Mouse (Mus musculus): ENCODE data around the gene Gramd1c. TPM values are rescaled to one million over a fixed set of nuclear protein-coding genes. Genes with fewer than 3 reads are reported as not detected.

The Gramd1c gene
- 0.06 TPM for polyA plus RNA-seq (2012; fragmentation: generic; extraction: Trizol)
- long read RNA-seq, experiment 1: 0 reads
- long read RNA-seq, experiment 2, partial matches to known transcripts: 0 of 2 reads
- long read RNA-seq, experiment 2, other reads (novel, unspliced or antisense): 1 of 2 reads

GRCm38 (mm10) chr16:44063025-44063894 lies at the start of gene Gramd1c:
TSS of gene Gramd1c (minus strand) at chr16:44063345.
- Histone ChIP-seq H3K4me3 (ENCODE audit: insufficient read depth, poor library complexity, severe bottlenecking) (no peak within 1 kb of the TSS), H3K79me3 (ENCODE audit: low read depth) (no peaks in the 10 kb centered on the region)

GRCm38 (mm10) chr16:44109002-44109401 lies 45.9 kb upstream of the Gramd1c start:
- Histone ChIP-seq H3K4me3 (ENCODE audit: insufficient read depth, poor library complexity, severe bottlenecking) (no peak overlapping the region), H3K79me3 (ENCODE audit: low read depth) (no peaks in the 10 kb centered on the region), H3K36me3 (ENCODE audit: control insufficient read depth, insufficient read depth) (peaks cover 44% of the 10 kb centered on the region), H3K79me2 (ENCODE audit: control insufficient read depth, insufficient read depth) (no peaks in the 10 kb centered on the region), H3ac (ENCODE audit: control insufficient read depth, insufficient read length, low read depth) (no peak overlapping the region), H3K27me3 (ENCODE audit: control insufficient read depth, insufficient read depth, insufficient read length) (no peaks in the 10 kb centered on the region)
- no peak for TF ChIP-seq MYOD1 (IDR thresholded peaks at IDR 0.05; ENCODE audit: control insufficient read depth, insufficient read length, low read depth)
- no peak for TF ChIP-seq CTCF (IDR thresholded peaks at IDR 0.05; ENCODE audit: control insufficient read depth, insufficient read depth, insufficient read length)
- no peak for TF ChIP-seq MAX (IDR thresholded peaks at IDR 0.05)
- TF ChIP-seq FOSL1 (IDR thresholded peaks at IDR 0.05; ENCODE audit: insufficient read depth, low read length, poor library complexity, severe bottlenecking): no peak
- no peak for TF ChIP-seq USF1 (IDR thresholded peaks at IDR 0.05; ENCODE audit: low read depth)
- no peak for TF ChIP-seq MYOG (IDR thresholded peaks at IDR 0.05; ENCODE audit: control insufficient read depth, extremely low read depth, insufficient read length)
- TF ChIP-seq CEBPB (IDR thresholded peaks at IDR 0.05; ENCODE audit: low read depth): no peak

More at GRCm38 (mm10) chr16:44063025-44063894, at the start of gene Gramd1c:
- no peaks in the 10 kb centered on the region for H3K27me3 ChIP-seq (ENCODE audit: control insufficient read depth, insufficient read depth, insufficient read length)
- no peaks in the 10 kb centered on the region for H3K79me2 ChIP-seq (ENCODE audit: control insufficient read depth, insufficient read depth)
- TF ChIP-seq FOSL1 (IDR thresholded peaks at IDR 0.05; ENCODE audit: insufficient read depth, low read length, poor library complexity, severe bottlenecking): no peak
- TF ChIP-seq CTCF (IDR thresholded peaks at IDR 0.05; ENCODE audit: control insufficient read depth, insufficient read depth, insufficient read length): peak; percentile 16
- no peaks in the 10 kb centered on the region for H3K36me3 ChIP-seq (ENCODE audit: control insufficient read depth, insufficient read depth)
- H3ac ChIP-seq (ENCODE audit: control insufficient read depth, insufficient read length, low read depth): peak within 1 kb of the TSS; percentile 37

- no peaks in the 10 kb centered on the region for H3K27me3 ChIP-seq (ENCODE audit: control insufficient read depth, insufficient read depth, insufficient read length)
- no peak overlapping the region for H3K4me3 ChIP-seq (ENCODE audit: insufficient read depth, poor library complexity, severe bottlenecking)
- no peak overlapping the region for H3ac ChIP-seq (ENCODE audit: control insufficient read depth, insufficient read length, low read depth)
- H3K79me2 ChIP-seq (ENCODE audit: control insufficient read depth, insufficient read depth): no peaks in the 10 kb centered on the region
- TF ChIP-seq CTCF (IDR thresholded peaks at IDR 0.05; ENCODE audit: control insufficient read depth, insufficient read depth, insufficient read length): no peak
- no peak for TF ChIP-seq MAX (IDR thresholded peaks at IDR 0.05)
- no peak for TF ChIP-seq MYOD1 (IDR thresholded peaks at IDR 0.05; ENCODE audit: control insufficient read depth, insufficient read length, low read depth)
- TF ChIP-seq MYOG (IDR thresholded peaks at IDR 0.05; ENCODE audit: control insufficient read depth, extremely low read depth, insufficient read length): no peak
- no peak for TF ChIP-seq USF1 (IDR thresholded peaks at IDR 0.05; ENCODE audit: low read depth)
- no peak for TF ChIP-seq FOSL1 (IDR thresholded peaks at IDR 0.05; ENCODE audit: insufficient read depth, low read length, poor library complexity, severe bottlenecking)
- TF ChIP-seq CEBPB (IDR thresholded peaks at IDR 0.05; ENCODE audit: low read depth): no peak
- no peaks in the 10 kb centered on the region for H3K79me3 ChIP-seq (ENCODE audit: low read depth)
- H3K36me3 ChIP-seq (ENCODE audit: control insufficient read depth, insufficient read depth): peaks cover 49% of the 10 kb centered on the region
These were observed 42.1 kb upstream of the Gramd1c start for GRCm38 (mm10) chr16:44105211-44105610.

- Histone ChIP-seq H3K36me3 (ENCODE audit: control insufficient read depth, insufficient read depth) (peaks cover 46% of the 10 kb centered on the region), H3ac (ENCODE audit: control insufficient read depth, insufficient read length, low read depth) (no peak overlapping the region), H3K79me2 (ENCODE audit: control insufficient read depth, insufficient read depth) (no peaks in the 10 kb centered on the region), H3K27me3 (ENCODE audit: control insufficient read depth, insufficient read depth, insufficient read length) (no peaks in the 10 kb centered on the region), H3K4me3 (ENCODE audit: insufficient read depth, poor library complexity, severe bottlenecking) (no peak overlapping the region), H3K79me3 (ENCODE audit: low read depth) (no peaks in the 10 kb centered on the region)
- TF ChIP-seq USF1 (IDR thresholded peaks at IDR 0.05; ENCODE audit: low read depth) (no peak), FOSL1 (IDR thresholded peaks at IDR 0.05; ENCODE audit: insufficient read depth, low read length, poor library complexity, severe bottlenecking) (no peak), CTCF (IDR thresholded peaks at IDR 0.05; ENCODE audit: control insufficient read depth, insufficient read depth, insufficient read length) (no peak), CEBPB (IDR thresholded peaks at IDR 0.05; ENCODE audit: low read depth) (no peak), MYOG (IDR thresholded peaks at IDR 0.05; ENCODE audit: control insufficient read depth, extremely low read depth, insufficient read length) (no peak), MYOD1 (IDR thresholded peaks at IDR 0.05; ENCODE audit: control insufficient read depth, insufficient read length, low read depth) (no peak), MAX (IDR thresholded peaks at IDR 0.05) (no peak)
These were observed 40.9 kb upstream of the Gramd1c start for GRCm38 (mm10) chr16:44103806-44104766.

- no peaks in the 10 kb centered on the region for H3K27me3 ChIP-seq (ENCODE audit: control insufficient read depth, insufficient read depth, insufficient read length)
- peaks cover 51% of the 10 kb centered on the region for H3K36me3 ChIP-seq (ENCODE audit: control insufficient read depth, insufficient read depth)
- no peaks in the 10 kb centered on the region for H3K79me3 ChIP-seq (ENCODE audit: low read depth)
- no peak overlapping the region for H3K4me3 ChIP-seq (ENCODE audit: insufficient read depth, poor library complexity, severe bottlenecking)
- TF ChIP-seq FOSL1 (IDR thresholded peaks at IDR 0.05; ENCODE audit: insufficient read depth, low read length, poor library complexity, severe bottlenecking): no peak
- H3K79me2 ChIP-seq (ENCODE audit: control insufficient read depth, insufficient read depth): no peaks in the 10 kb centered on the region
- no peak overlapping the region for H3ac ChIP-seq (ENCODE audit: control insufficient read depth, insufficient read length, low read depth)
These were observed 39.8 kb upstream of the Gramd1c start for GRCm38 (mm10) chr16:44102925-44103324.

Measured in C2C12 (cell line).